Mouse (Mus musculus): ENCODE results near the gene Umps.

DNA sequence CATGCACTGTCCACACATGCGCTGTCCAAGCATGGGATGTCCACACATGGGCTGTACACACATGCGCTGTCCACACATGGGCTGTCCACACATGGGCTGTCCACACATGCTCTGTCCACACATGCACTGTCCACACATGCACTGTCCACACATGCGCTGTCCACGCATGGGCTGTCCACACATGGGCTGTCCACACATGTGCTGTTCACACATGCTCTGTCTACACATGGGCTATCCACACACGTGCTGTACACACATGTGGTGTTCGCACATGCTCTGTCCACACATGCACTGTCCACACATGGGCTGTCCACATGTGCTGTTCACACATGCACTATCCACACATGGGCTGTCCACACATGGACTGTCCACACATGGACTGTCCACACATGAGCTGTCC lies 16.9 kb upstream of the Umps start:
- TF ChIP-seq CTCF (IDR thresholded peaks at IDR 0.05; ENCODE audit: extremely low read depth, insufficient read depth, insufficient read length, insufficient replicate concordance) (no peak), POLR2A (IDR thresholded peaks at IDR 0.05; ENCODE audit: low read depth, low read length) (no peak)

All from spleen, adult 2 months (tissue).